Mouse (Mus musculus): ENCODE measurements around the gene Pde6h. TPM values are rescaled to one million over a fixed set of nuclear protein-coding genes. Genes with fewer than 3 reads are reported as not detected.

The Pde6h gene
- polyA plus RNA-seq, 1 experiment from 2014 or later, result not detected

- no peaks in the 10 kb centered on the region for H3K9me3 ChIP-seq (ENCODE audit: control insufficient read depth, low read length)
- no peak overlapping the region for H3K4me2 ChIP-seq (ENCODE audit: low read depth, low read length)
- H3K4me1 ChIP-seq (ENCODE audit: control insufficient read depth, insufficient read depth, low read length), result no peaks in the 10 kb centered on the region
- no peak overlapping the region for H3K4me3 ChIP-seq (ENCODE audit: low read depth, low read length)
- no peak overlapping the region for H3K27ac ChIP-seq (replicated peaks; ENCODE audit: low read depth, low read length)
- ATAC-seq (ENCODE audit: low read depth), result no peak
- H3K36me3 ChIP-seq (ENCODE audit: control insufficient read depth, insufficient read depth, low read length), result no peaks in the 10 kb centered on the region
- H3K27me3 ChIP-seq (replicated peaks; ENCODE audit: control insufficient read depth, insufficient read depth, low read length), result no peaks in the 10 kb centered on the region
- WGBS, result 91% methylated on average over 2 of the region's 2 CpGs
- no peak for DNase-seq (ENCODE audit: low spot score)
- H3K9ac ChIP-seq (ENCODE audit: low read depth, low read length), result no peak overlapping the region
Observed at GRCm38 (mm10) chr6:136950171-136950570, 26.5 kb downstream of the Pde6h start.

GRCm38 (mm10) chr6:136952930-136953329, 29.3 kb downstream of the Pde6h start:
- Histone ChIP-seq H3K36me3 (ENCODE audit: control insufficient read depth, insufficient read depth, low read length) (no peaks in the 10 kb centered on the region), H3K9me3 (ENCODE audit: control insufficient read depth, low read length) (no peaks in the 10 kb centered on the region), H3K27me3 (replicated peaks; ENCODE audit: control insufficient read depth, insufficient read depth, low read length) (no peaks in the 10 kb centered on the region), H3K27ac (replicated peaks; ENCODE audit: low read depth, low read length) (no peak overlapping the region), H3K9ac (ENCODE audit: low read depth, low read length) (no peak overlapping the region), H3K4me1 (ENCODE audit: control insufficient read depth, insufficient read depth, low read length) (no peaks in the 10 kb centered on the region), H3K4me2 (ENCODE audit: low read depth, low read length) (no peak overlapping the region), H3K4me3 (ENCODE audit: low read depth, low read length) (no peak overlapping the region)
- DNase-seq (ENCODE audit: low spot score) (no peak), ATAC-seq (ENCODE audit: low read depth) (no peak)
- 87% methylated on average over 9 of the region's 9 CpGs for WGBS

GRCm38 (mm10) chr6:136954192-136954591, 30.6 kb downstream of the Pde6h start:
- no peaks in the 10 kb centered on the region for H3K36me3 ChIP-seq (ENCODE audit: control insufficient read depth, insufficient read depth, low read length)
- H3K4me3 ChIP-seq (ENCODE audit: low read depth, low read length), result no peak overlapping the region
- H3K9ac ChIP-seq (ENCODE audit: low read depth, low read length), result no peak overlapping the region
- no peak for DNase-seq (ENCODE audit: low spot score)
- H3K27me3 ChIP-seq (replicated peaks; ENCODE audit: control insufficient read depth, insufficient read depth, low read length), result no peaks in the 10 kb centered on the region
- WGBS, result 70% methylated on average over 6 of the region's 6 CpGs
- H3K27ac ChIP-seq (replicated peaks; ENCODE audit: low read depth, low read length), result no peak overlapping the region
- ATAC-seq (ENCODE audit: low read depth), result no peak
- H3K9me3 ChIP-seq (ENCODE audit: control insufficient read depth, low read length), result no peaks in the 10 kb centered on the region
- no peaks in the 10 kb centered on the region for H3K4me1 ChIP-seq (ENCODE audit: control insufficient read depth, insufficient read depth, low read length)
- H3K4me2 ChIP-seq (ENCODE audit: low read depth, low read length), result no peak overlapping the region

GRCm38 (mm10) chr6:136954715-136955114, 31.1 kb downstream of the Pde6h start:
- no peak for DNase-seq (ENCODE audit: low spot score)
- Histone ChIP-seq H3K4me1 (ENCODE audit: control insufficient read depth, insufficient read depth, low read length) (no peaks in the 10 kb centered on the region), H3K27me3 (replicated peaks; ENCODE audit: control insufficient read depth, insufficient read depth, low read length) (no peaks in the 10 kb centered on the region), H3K4me2 (ENCODE audit: low read depth, low read length) (no peak overlapping the region), H3K36me3 (ENCODE audit: control insufficient read depth, insufficient read depth, low read length) (no peaks in the 10 kb centered on the region), H3K9me3 (ENCODE audit: control insufficient read depth, low read length) (no peaks in the 10 kb centered on the region), H3K27ac (replicated peaks; ENCODE audit: low read depth, low read length) (no peak overlapping the region), H3K4me3 (ENCODE audit: low read depth, low read length) (no peak overlapping the region), H3K9ac (ENCODE audit: low read depth, low read length) (no peak overlapping the region)
- no peak for ATAC-seq (ENCODE audit: low read depth)
- 81% methylated on average over 8 of the region's 8 CpGs for WGBS

GRCm38 (mm10) chr6:136955240-136955639, 31.6 kb downstream of the Pde6h start:
- Histone ChIP-seq H3K4me2 (ENCODE audit: low read depth, low read length) (no peak overlapping the region), H3K27ac (replicated peaks; ENCODE audit: low read depth, low read length) (no peak overlapping the region), H3K4me3 (ENCODE audit: low read depth, low read length) (no peak overlapping the region), H3K36me3 (ENCODE audit: control insufficient read depth, insufficient read depth, low read length) (no peaks in the 10 kb centered on the region), H3K9ac (ENCODE audit: low read depth, low read length) (no peak overlapping the region), H3K9me3 (ENCODE audit: control insufficient read depth, low read length) (no peaks in the 10 kb centered on the region), H3K4me1 (ENCODE audit: control insufficient read depth, insufficient read depth, low read length) (no peaks in the 10 kb centered on the region), H3K27me3 (replicated peaks; ENCODE audit: control insufficient read depth, insufficient read depth, low read length) (no peaks in the 10 kb centered on the region)
- WGBS, result 84% methylated on average over 3 of the region's 3 CpGs
- DNase-seq (ENCODE audit: low spot score), result no peak
- ATAC-seq (ENCODE audit: low read depth), result no peak

GRCm38 (mm10) chr6:136957062-136957461, 33.4 kb downstream of the Pde6h start:
- no peak overlapping the region for H3K9ac ChIP-seq (ENCODE audit: low read depth, low read length)
- H3K27ac ChIP-seq (replicated peaks; ENCODE audit: low read depth, low read length), result no peak overlapping the region
- H3K36me3 ChIP-seq (ENCODE audit: control insufficient read depth, insufficient read depth, low read length), result no peaks in the 10 kb centered on the region
- DNase-seq (ENCODE audit: low spot score) (no peak), ATAC-seq (ENCODE audit: low read depth) (no peak)
- 62% methylated on average over 7 of the region's 7 CpGs for WGBS
- no peak overlapping the region for H3K4me2 ChIP-seq (ENCODE audit: low read depth, low read length)
- no peaks in the 10 kb centered on the region for H3K27me3 ChIP-seq (replicated peaks; ENCODE audit: control insufficient read depth, insufficient read depth, low read length)
- H3K4me3 ChIP-seq (ENCODE audit: low read depth, low read length), result no peak overlapping the region
- no peaks in the 10 kb centered on the region for H3K4me1 ChIP-seq (ENCODE audit: control insufficient read depth, insufficient read depth, low read length)
- H3K9me3 ChIP-seq (ENCODE audit: control insufficient read depth, low read length), result no peaks in the 10 kb centered on the region

GRCm38 (mm10) chr6:136959131-136959530, 35.5 kb downstream of the Pde6h start:
- no peak for ATAC-seq (ENCODE audit: low read depth)
- H3K27me3 ChIP-seq (replicated peaks; ENCODE audit: control insufficient read depth, insufficient read depth, low read length), result no peaks in the 10 kb centered on the region
- no peak for DNase-seq (ENCODE audit: low spot score)
- no peak overlapping the region for H3K27ac ChIP-seq (replicated peaks; ENCODE audit: low read depth, low read length)
- no peak overlapping the region for H3K4me2 ChIP-seq (ENCODE audit: low read depth, low read length)
- no peak overlapping the region for H3K9ac ChIP-seq (ENCODE audit: low read depth, low read length)
- H3K4me3 ChIP-seq (ENCODE audit: low read depth, low read length), result no peak overlapping the region
- H3K4me1 ChIP-seq (ENCODE audit: control insufficient read depth, insufficient read depth, low read length), result peaks cover 3% of the 10 kb centered on the region; the same call in 1 of the 2 replicates
- WGBS, result 58% methylated on average over 11 of the region's 11 CpGs
- no peaks in the 10 kb centered on the region for H3K36me3 ChIP-seq (ENCODE audit: control insufficient read depth, insufficient read depth, low read length)
- H3K9me3 ChIP-seq (ENCODE audit: control insufficient read depth, low read length), result no peaks in the 10 kb centered on the region

- Histone ChIP-seq H3K4me1 (ENCODE audit: control insufficient read depth, insufficient read depth, low read length) (peaks cover 3% of the 10 kb centered on the region; the same call in 1 of the 2 replicates), H3K9ac (ENCODE audit: low read depth, low read length) (no peak overlapping the region), H3K36me3 (ENCODE audit: control insufficient read depth, insufficient read depth, low read length) (no peaks in the 10 kb centered on the region), H3K27me3 (replicated peaks; ENCODE audit: control insufficient read depth, insufficient read depth, low read length) (no peaks in the 10 kb centered on the region), H3K4me3 (ENCODE audit: low read depth, low read length) (no peak overlapping the region), H3K4me2 (ENCODE audit: low read depth, low read length) (no peak overlapping the region), H3K27ac (replicated peaks; ENCODE audit: low read depth, low read length) (no peak overlapping the region), H3K9me3 (ENCODE audit: control insufficient read depth, low read length) (no peaks in the 10 kb centered on the region)
- 67% methylated on average over 11 of the region's 11 CpGs for WGBS
- ATAC-seq (ENCODE audit: low read depth) (no peak), DNase-seq (ENCODE audit: low spot score) (no peak)
Observed at GRCm38 (mm10) chr6:136962957-136963356, 39.3 kb downstream of the Pde6h start.

- no peak overlapping the region for H3K9ac ChIP-seq (ENCODE audit: low read depth, low read length)
- 57% methylated on average over 13 of the region's 13 CpGs for WGBS
- H3K9me3 ChIP-seq (ENCODE audit: control insufficient read depth, low read length), result no peaks in the 10 kb centered on the region
- no peak overlapping the region for H3K27ac ChIP-seq (replicated peaks; ENCODE audit: low read depth, low read length)
- no peaks in the 10 kb centered on the region for H3K36me3 ChIP-seq (ENCODE audit: control insufficient read depth, insufficient read depth, low read length)
- H3K4me3 ChIP-seq (ENCODE audit: low read depth, low read length), result no peak overlapping the region
- no peak for DNase-seq (ENCODE audit: low spot score)
- no peaks in the 10 kb centered on the region for H3K27me3 ChIP-seq (replicated peaks; ENCODE audit: control insufficient read depth, insufficient read depth, low read length)
- no peak for ATAC-seq (ENCODE audit: low read depth)
- peaks cover 3% of the 10 kb centered on the region; the same call in 1 of the 2 replicates for H3K4me1 ChIP-seq (ENCODE audit: control insufficient read depth, insufficient read depth, low read length)
- H3K4me2 ChIP-seq (ENCODE audit: low read depth, low read length), result no peak overlapping the region
Observed at GRCm38 (mm10) chr6:136964609-136965510, 41.2 kb downstream of the Pde6h start.
